Mouse (Mus musculus) testis, adult 2 months (tissue): ENCODE data around the gene Fam98a.

Source experiments
- CTCF ChIP-seq: fragments of 200-500 bp; IDR thresholded peaks from 2 replicates; pipeline ENCODE4 v1.5.1; 2012; ENCODE audit warnings: low read depth, mild to moderate bottlenecking, inconsistent platforms, low read length, moderate library complexity; ENCODE audit not compliant: control insufficient read depth, insufficient read depth, insufficient replicate concordance
- POLR2A ChIP-seq: fragments of 200-500 bp; IDR thresholded peaks from 2 replicates; pipeline ENCODE4 v1.6.1; 2012; ENCODE audit warnings: low read depth, mild to moderate bottlenecking, inconsistent platforms, low read length, moderate library complexity; ENCODE audit not compliant: control insufficient read depth

GRCm38 (mm10) chr17:75550771-75551413, 854 bp downstream of the Fam98a start:
- TF ChIP-seq POLR2A = no peak
- TF ChIP-seq CTCF = no peak
